Mouse (Mus musculus): ENCODE measurements at regions not wholly inside any gene's neighbourhood (a gene's known extent, or its start where the extent isn't known, plus 50 kb on each side); places are given as distances from the start of the nearest gene placed in this dataset.

DNA sequence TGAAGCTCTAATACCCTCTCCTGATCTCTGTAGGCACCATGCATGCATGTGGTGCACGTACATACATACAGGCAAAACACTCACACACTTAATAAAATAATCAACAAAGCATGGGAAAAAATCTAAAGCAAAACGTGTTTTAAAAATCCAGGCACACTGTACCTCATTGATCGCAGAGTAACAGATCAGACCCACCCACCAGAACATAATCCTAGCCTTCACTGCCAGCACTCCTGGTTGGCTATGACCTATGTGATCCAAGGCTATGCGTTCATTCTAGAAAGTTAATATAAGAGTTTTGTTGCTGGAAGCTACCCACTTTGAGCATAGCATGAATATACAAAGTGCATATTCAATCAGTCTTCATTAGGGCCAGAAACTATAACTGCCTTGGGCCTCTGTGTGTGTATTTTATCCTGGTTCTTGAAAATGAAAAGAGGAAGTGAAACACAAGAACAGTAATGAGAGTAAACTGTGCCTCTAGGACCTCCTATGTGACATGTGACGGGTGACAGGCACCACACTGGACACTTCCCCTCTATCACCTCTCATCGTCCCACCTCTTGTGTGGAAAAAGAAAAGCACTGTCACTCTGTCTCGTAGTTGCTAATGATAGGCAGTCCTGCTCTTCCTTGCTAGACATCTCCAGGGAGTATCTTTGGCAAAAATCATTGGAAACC is 297.9 kb downstream of the Ipo11 start:
- Histone ChIP-seq H3K4me2 (ENCODE audit: low read length) (no peak overlapping the region), H3K27me3 (replicated peaks; ENCODE audit: control insufficient read depth, insufficient read depth, low read length) (no peaks in the 10 kb centered on the region), H3K36me3 (ENCODE audit: control insufficient read depth, insufficient read depth, low read length) (no peaks in the 10 kb centered on the region), H3K9me3 (ENCODE audit: control insufficient read depth, low read length) (no peaks in the 10 kb centered on the region), H3K27ac (ENCODE audit: low read depth) (no peak overlapping the region), H3K4me3 (ENCODE audit: low read depth, low read length) (no peak overlapping the region), H3K9ac (ENCODE audit: low read length) (no peak overlapping the region), H3K4me1 (replicated peaks; ENCODE audit: control insufficient read depth, insufficient read depth, low read length) (no peaks in the 10 kb centered on the region)
- no peak for DNase-seq (ENCODE audit: low spot score)
- no peak for ATAC-seq (replicated peaks; ENCODE audit: low FRiP score, low TSS enrichment, low read depth)
- WGBS = 70% methylated on average over 7 of the region's 7 CpGs

DNA sequence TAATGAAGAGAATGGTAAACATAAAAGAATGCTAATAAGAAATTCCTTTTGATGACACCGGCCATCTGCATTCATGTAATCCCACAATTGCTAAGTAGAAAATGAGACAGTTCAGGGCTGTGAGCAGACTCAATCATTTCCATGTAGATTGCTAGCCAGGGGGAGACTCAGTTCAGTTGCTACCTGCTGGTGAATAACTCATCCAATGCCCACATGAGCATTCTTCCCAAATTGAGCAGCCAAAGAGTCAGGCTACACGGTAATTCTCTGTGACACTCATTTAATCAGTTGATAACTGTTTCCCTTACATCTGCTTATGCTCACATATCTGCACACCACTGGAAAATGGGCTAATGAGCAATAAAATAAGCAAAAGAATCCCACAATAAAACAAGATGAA is 345.0 kb downstream of the Ipo11 start:
- WGBS = 59% methylated on average over 2 of the region's 2 CpGs
- no peak overlapping the region for H3K4me2 ChIP-seq (ENCODE audit: low read length)
- H3K4me3 ChIP-seq (ENCODE audit: low read depth, low read length) = no peak overlapping the region
- DNase-seq (ENCODE audit: low spot score) (no peak), ATAC-seq (replicated peaks; ENCODE audit: low FRiP score, low TSS enrichment, low read depth) (no peak)
- no peak overlapping the region for H3K9ac ChIP-seq (ENCODE audit: low read length)
- H3K4me1 ChIP-seq (replicated peaks; ENCODE audit: control insufficient read depth, insufficient read depth, low read length) = no peaks in the 10 kb centered on the region
- no peak overlapping the region for H3K27ac ChIP-seq (ENCODE audit: low read depth)
- H3K9me3 ChIP-seq (ENCODE audit: control insufficient read depth, low read length) = no peaks in the 10 kb centered on the region
- no peaks in the 10 kb centered on the region for H3K36me3 ChIP-seq (ENCODE audit: control insufficient read depth, insufficient read depth, low read length)
- no peaks in the 10 kb centered on the region for H3K27me3 ChIP-seq (replicated peaks; ENCODE audit: control insufficient read depth, insufficient read depth, low read length)

DNA sequence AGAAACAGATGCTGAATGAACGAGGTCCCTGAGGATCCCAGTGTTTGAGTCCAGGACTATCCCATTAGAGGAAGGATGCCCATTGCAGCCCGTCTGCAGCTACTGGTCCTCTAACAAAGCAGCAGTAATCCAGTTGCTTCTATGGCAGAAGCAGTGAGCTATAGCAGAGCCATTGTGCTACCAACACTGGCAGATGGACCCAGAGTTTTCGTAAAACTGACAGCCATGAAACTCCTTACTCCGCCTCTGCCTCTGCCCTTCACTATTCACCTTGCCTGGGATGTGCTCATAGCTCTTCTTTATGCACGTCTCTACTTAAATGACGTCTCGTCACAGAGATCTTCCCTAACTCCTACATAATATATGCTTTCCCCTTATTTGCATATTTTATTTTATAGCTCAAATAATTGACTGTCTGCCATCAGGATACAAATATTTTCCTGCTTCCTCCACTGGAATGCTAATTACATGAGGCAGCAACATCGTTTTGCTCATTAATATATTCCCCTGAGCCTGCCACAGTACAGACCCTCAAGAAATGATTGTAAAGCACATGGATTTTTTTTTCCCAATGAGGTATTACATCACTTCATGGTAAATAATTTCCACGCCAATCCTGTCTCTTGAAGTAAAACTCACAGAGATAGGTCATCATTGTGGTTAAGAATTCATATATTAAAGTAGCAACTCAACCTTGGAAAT is 368.9 kb downstream of the Ipo11 start:
- no peaks in the 10 kb centered on the region for H3K27me3 ChIP-seq (replicated peaks; ENCODE audit: control insufficient read depth, insufficient read depth, low read length)
- H3K27ac ChIP-seq (ENCODE audit: low read depth) = no peak overlapping the region
- no peaks in the 10 kb centered on the region for H3K4me1 ChIP-seq (replicated peaks; ENCODE audit: control insufficient read depth, insufficient read depth, low read length)
- 82% methylated on average over 9 of the region's 9 CpGs for WGBS
- H3K4me3 ChIP-seq (ENCODE audit: low read depth, low read length) = no peak overlapping the region
- ATAC-seq (replicated peaks; ENCODE audit: low FRiP score, low TSS enrichment, low read depth) (no peak), DNase-seq (ENCODE audit: low spot score) (no peak)
- no peak overlapping the region for H3K9ac ChIP-seq (ENCODE audit: low read length)
- no peaks in the 10 kb centered on the region for H3K9me3 ChIP-seq (ENCODE audit: control insufficient read depth, low read length)
- no peaks in the 10 kb centered on the region for H3K36me3 ChIP-seq (ENCODE audit: control insufficient read depth, insufficient read depth, low read length)
- H3K4me2 ChIP-seq (ENCODE audit: low read length) = no peak overlapping the region

DNA sequence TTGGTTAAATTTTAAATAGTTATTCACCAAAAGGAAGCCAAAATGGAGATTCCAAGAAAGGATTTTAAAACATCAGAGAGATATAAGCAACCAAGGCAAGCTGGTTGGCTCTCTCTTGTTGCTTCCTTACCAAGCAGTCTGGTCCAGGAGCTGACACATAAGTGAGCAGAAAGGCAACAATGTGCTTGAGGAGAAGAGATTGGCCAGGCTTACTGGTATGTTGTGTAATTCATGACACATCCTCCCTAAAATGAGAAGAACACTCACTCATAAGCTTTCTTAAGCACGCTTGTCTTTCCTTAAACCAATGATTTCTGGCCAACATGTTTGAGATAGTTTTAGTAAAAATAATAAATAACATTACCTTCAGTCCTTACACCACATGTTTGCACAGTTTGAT is 374.2 kb downstream of the Ipo11 start:
- no peak overlapping the region for H3K9ac ChIP-seq (ENCODE audit: low read length)
- H3K36me3 ChIP-seq (ENCODE audit: control insufficient read depth, insufficient read depth, low read length) = no peaks in the 10 kb centered on the region
- H3K27me3 ChIP-seq (replicated peaks; ENCODE audit: control insufficient read depth, insufficient read depth, low read length) = no peaks in the 10 kb centered on the region
- DNase-seq (ENCODE audit: low spot score) (no peak), ATAC-seq (replicated peaks; ENCODE audit: low FRiP score, low TSS enrichment, low read depth) (no peak)
- 83% methylated on average over 1 of the region's 1 CpGs for WGBS
- no peak overlapping the region for H3K27ac ChIP-seq (ENCODE audit: low read depth)
- no peak overlapping the region for H3K4me2 ChIP-seq (ENCODE audit: low read length)
- H3K4me1 ChIP-seq (replicated peaks; ENCODE audit: control insufficient read depth, insufficient read depth, low read length) = no peaks in the 10 kb centered on the region
- H3K9me3 ChIP-seq (ENCODE audit: control insufficient read depth, low read length) = no peaks in the 10 kb centered on the region
- no peak overlapping the region for H3K4me3 ChIP-seq (ENCODE audit: low read depth, low read length)

DNA sequence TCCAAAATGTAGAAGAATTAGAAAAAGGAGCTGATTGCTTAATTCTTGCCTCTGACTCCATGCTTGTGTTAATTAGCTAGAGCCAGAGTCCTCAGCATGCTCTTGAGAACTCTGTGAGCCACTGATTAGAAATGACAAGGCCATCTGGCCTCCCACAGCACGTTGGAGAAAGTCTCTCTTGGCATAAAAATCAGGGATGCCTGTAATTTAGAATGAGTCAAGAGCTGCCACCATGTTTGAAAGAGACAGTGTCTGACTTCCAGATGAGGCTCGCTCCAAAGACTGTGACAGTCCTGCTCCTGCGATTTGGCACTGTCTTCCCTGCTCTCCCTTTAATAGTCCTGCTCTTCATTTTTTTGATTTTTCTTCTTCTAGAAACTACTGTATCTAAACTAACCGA is 374.6 kb downstream of the Ipo11 start:
- DNase-seq (ENCODE audit: low spot score) (no peak), ATAC-seq (replicated peaks; ENCODE audit: low FRiP score, low TSS enrichment, low read depth) (no peak)
- 70% methylated on average over 4 of the region's 4 CpGs for WGBS
- Histone ChIP-seq H3K4me2 (ENCODE audit: low read length) (no peak overlapping the region), H3K27me3 (replicated peaks; ENCODE audit: control insufficient read depth, insufficient read depth, low read length) (no peaks in the 10 kb centered on the region), H3K9me3 (ENCODE audit: control insufficient read depth, low read length) (no peaks in the 10 kb centered on the region), H3K27ac (ENCODE audit: low read depth) (no peak overlapping the region), H3K4me1 (replicated peaks; ENCODE audit: control insufficient read depth, insufficient read depth, low read length) (no peaks in the 10 kb centered on the region), H3K4me3 (ENCODE audit: low read depth, low read length) (no peak overlapping the region), H3K9ac (ENCODE audit: low read length) (no peak overlapping the region), H3K36me3 (ENCODE audit: control insufficient read depth, insufficient read depth, low read length) (no peaks in the 10 kb centered on the region)

DNA sequence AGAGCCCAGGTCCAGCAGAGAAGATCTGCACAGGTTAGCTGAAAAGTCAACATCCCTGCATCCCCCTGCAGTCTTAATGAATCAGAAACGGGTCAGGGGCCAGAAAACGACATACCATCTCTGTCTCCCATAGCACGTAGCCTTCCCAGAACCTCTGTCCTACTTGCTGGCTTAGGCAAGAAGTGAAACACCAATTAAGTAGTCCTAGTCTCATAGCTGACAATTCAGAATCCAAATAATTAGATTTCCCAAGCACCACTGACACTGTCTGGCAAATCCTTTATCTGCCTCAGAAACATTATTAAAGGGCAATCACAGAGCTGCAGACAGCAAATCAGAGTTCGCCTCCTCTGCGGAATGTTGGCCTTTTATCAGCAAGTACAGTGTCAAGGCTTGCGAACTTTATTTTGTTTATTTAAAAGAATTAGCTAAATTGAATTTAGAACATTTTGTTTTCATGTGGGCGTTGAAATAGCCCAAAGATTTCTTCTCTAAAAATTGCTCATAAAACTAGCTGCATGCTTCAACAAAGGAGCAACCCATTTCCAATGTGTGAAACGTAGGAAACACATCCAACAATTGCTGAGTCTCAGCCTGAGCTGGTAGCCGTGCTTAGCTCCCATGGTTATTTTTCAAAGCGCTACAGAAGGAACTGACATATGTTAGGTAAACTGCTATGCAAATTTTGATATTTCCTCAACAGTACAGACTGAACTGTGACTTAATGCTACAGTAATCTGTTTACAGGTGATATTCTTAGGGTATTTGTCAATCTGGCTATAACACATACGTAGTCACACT is 411.2 kb downstream of the Ipo11 start:
- Histone ChIP-seq H3K9me3 (ENCODE audit: control insufficient read depth, low read length) (no peaks in the 10 kb centered on the region), H3K4me1 (replicated peaks; ENCODE audit: control insufficient read depth, insufficient read depth, low read length) (no peaks in the 10 kb centered on the region), H3K27me3 (replicated peaks; ENCODE audit: control insufficient read depth, insufficient read depth, low read length) (no peaks in the 10 kb centered on the region), H3K4me2 (ENCODE audit: low read length) (no peak overlapping the region), H3K9ac (ENCODE audit: low read length) (no peak overlapping the region), H3K27ac (ENCODE audit: low read depth) (no peak overlapping the region), H3K36me3 (ENCODE audit: control insufficient read depth, insufficient read depth, low read length) (no peaks in the 10 kb centered on the region), H3K4me3 (ENCODE audit: low read depth, low read length) (no peak overlapping the region)
- DNase-seq (ENCODE audit: low spot score) (no peak), ATAC-seq (replicated peaks; ENCODE audit: low FRiP score, low TSS enrichment, low read depth) (no peak)
- WGBS = 70% methylated on average over 11 of the region's 11 CpGs

DNA sequence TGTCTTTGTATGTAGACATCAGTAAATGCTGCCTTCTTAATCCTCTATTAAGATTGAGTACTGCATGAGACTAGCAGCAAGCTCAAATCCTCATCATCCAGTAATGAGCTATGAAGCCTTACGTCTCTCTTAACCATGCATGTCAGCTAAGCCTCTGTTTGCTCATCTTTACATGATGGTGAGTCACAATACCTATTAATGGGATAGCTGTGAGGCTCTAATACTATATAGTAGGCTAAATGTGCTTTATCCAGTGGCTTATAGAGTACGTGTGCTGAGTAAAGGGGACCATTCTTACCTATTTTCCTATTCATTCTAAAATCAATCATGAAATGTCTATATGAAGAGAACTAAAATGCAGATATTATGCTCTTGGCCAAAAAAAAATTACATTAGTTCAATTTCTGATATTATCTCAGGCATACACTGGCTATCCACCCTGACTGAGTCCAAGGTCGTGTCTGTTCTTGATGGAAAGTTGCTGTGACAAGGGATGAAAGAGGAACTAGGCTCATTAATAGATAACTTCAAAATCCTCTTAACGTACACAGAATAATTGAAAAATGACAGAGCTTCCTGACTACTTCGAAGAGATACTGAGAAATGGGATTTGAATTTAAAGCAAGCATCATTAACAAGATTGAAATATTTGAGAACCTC is 422.1 kb downstream of the Ipo11 start:
- WGBS = 81% methylated on average over 5 of the region's 5 CpGs
- no peak overlapping the region for H3K4me3 ChIP-seq (ENCODE audit: low read depth, low read length)
- H3K9ac ChIP-seq (ENCODE audit: low read length) = no peak overlapping the region
- H3K4me1 ChIP-seq (replicated peaks; ENCODE audit: control insufficient read depth, insufficient read depth, low read length) = no peaks in the 10 kb centered on the region
- H3K9me3 ChIP-seq (ENCODE audit: control insufficient read depth, low read length) = no peaks in the 10 kb centered on the region
- no peaks in the 10 kb centered on the region for H3K36me3 ChIP-seq (ENCODE audit: control insufficient read depth, insufficient read depth, low read length)
- no peak overlapping the region for H3K4me2 ChIP-seq (ENCODE audit: low read length)
- ATAC-seq (replicated peaks; ENCODE audit: low FRiP score, low TSS enrichment, low read depth) (no peak), DNase-seq (ENCODE audit: low spot score) (no peak)
- no peak overlapping the region for H3K27ac ChIP-seq (ENCODE audit: low read depth)
- H3K27me3 ChIP-seq (replicated peaks; ENCODE audit: control insufficient read depth, insufficient read depth, low read length) = no peaks in the 10 kb centered on the region

DNA sequence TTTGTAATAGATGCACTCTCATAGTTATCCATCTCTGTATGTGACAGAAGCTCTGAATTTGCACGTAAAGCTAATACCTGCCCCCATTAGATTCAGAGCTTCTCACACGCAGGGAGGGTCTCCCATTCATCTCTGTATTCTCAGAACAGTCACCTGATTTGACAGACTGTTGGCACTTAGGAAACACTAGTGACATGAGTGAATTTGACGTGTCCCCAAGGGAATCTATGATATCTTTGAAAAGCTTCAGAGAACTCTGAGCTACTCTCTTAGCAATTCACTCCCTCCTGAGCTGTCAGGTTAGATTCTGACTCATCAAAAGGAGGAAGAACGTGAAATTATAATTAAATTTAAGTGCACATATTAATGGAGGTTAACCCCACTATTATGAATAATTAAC is 423.1 kb downstream of the Ipo11 start:
- 75% methylated on average over 4 of the region's 4 CpGs for WGBS
- no peak overlapping the region for H3K4me3 ChIP-seq (ENCODE audit: low read depth, low read length)
- H3K9me3 ChIP-seq (ENCODE audit: control insufficient read depth, low read length) = no peaks in the 10 kb centered on the region
- no peak overlapping the region for H3K4me2 ChIP-seq (ENCODE audit: low read length)
- no peak overlapping the region for H3K9ac ChIP-seq (ENCODE audit: low read length)
- H3K4me1 ChIP-seq (replicated peaks; ENCODE audit: control insufficient read depth, insufficient read depth, low read length) = no peaks in the 10 kb centered on the region
- no peak overlapping the region for H3K27ac ChIP-seq (ENCODE audit: low read depth)
- ATAC-seq (replicated peaks; ENCODE audit: low FRiP score, low TSS enrichment, low read depth) (no peak), DNase-seq (ENCODE audit: low spot score) (no peak)
- no peaks in the 10 kb centered on the region for H3K36me3 ChIP-seq (ENCODE audit: control insufficient read depth, insufficient read depth, low read length)
- H3K27me3 ChIP-seq (replicated peaks; ENCODE audit: control insufficient read depth, insufficient read depth, low read length) = no peaks in the 10 kb centered on the region
